Mouse (Mus musculus): Measurements from ENCODE around the gene Cipc. TPM values are rescaled to one million over a fixed set of nuclear protein-coding genes. Genes with fewer than 3 reads are reported as not detected.

Gene Cipc
- total RNA-seq, 1 experiment from 2014 or later = 26.2 TPM

- peak; percentile 70 for DNase-seq
Observed at GRCm38 (mm10) chr12:86989890-86990754, 43.3 kb downstream of the Cipc start, which contains the start of gene Zdhhc22. Gene Zdhhc22 (minus strand): TSS chr12:86990430.

- DNase-seq = no peak
Observed at GRCm38 (mm10) chr12:86990755-86991110, 43.9 kb downstream of the Cipc start.

- peak; percentile 43 for DNase-seq
Observed at GRCm38 (mm10) chr12:86994166-86994565, 47.3 kb downstream of the Cipc start.

- no peak for DNase-seq
Observed at GRCm38 (mm10) chr12:86994776-86995175, 47.9 kb downstream of the Cipc start.

- DNase-seq = no peak
Observed at GRCm38 (mm10) chr12:86995931-86996330, 49.1 kb downstream of the Cipc start.

- DNase-seq = no peak
Observed at GRCm38 (mm10) chr12:86998699-86999098, 51.9 kb downstream of the Cipc start.

- no peak for DNase-seq
Observed at GRCm38 (mm10) chr12:86999283-86999820, 52.5 kb downstream of the Cipc start.

- no peak for DNase-seq
Observed at GRCm38 (mm10) chr12:87000151-87000839, 53.5 kb downstream of the Cipc start.

- DNase-seq = no peak
Observed at GRCm38 (mm10) chr12:87000840-87001176, 54.0 kb downstream of the Cipc start.

- DNase-seq = no peak
Observed at GRCm38 (mm10) chr12:87002209-87002608, 55.4 kb downstream of the Cipc start.

GRCm38 (mm10) chr12:87002815-87003214 is 56.0 kb downstream of the Cipc start:
- DNase-seq = no peak

- DNase-seq = no peak
Observed at GRCm38 (mm10) chr12:87003606-87004005, 56.8 kb downstream of the Cipc start.

- DNase-seq = no peak
Observed at GRCm38 (mm10) chr12:87004596-87004995, 57.8 kb downstream of the Cipc start.

Other genes starting within 250 kb of the Cipc start
- 2.7 and 5.0 TPM in 2 replicates for gene Angel1, start 220.6 kb upstream of the Cipc start, total RNA-seq (2021)
- gene Lrrc74a, start 212.7 kb upstream of the Cipc start, total RNA-seq (2021) = not detected in 2 replicates
- gene Irf2bpl, start 62.2 kb upstream of the Cipc start, total RNA-seq (2021) = 48.4 and 53.8 TPM in 2 replicates
- gene Zdhhc22, start 43.4 kb downstream of the Cipc start, total RNA-seq (2021) = 0.59 and 1.1 TPM in 2 replicates
- 1.3 and 1.4 TPM in 2 replicates for gene Tmem63c, start 74.3 kb downstream of the Cipc start, total RNA-seq (2021)
- 0.41 and 0.60 TPM in 2 replicates for gene Ngb, start 155.5 kb downstream of the Cipc start, total RNA-seq (2021)
- 86.3 and 153 TPM in 2 replicates for gene Gstz1, start 200.1 kb downstream of the Cipc start, total RNA-seq (2021)
- 13.2 and 14.7 TPM in 2 replicates for gene Pomt2, start 200.9 kb downstream of the Cipc start, total RNA-seq (2021)